Mouse (Mus musculus) hindbrain, embryonic 14.5 days (tissue): ENCODE data around the gene Tro. TPM values are rescaled to one million over a fixed set of nuclear protein-coding genes. Genes with fewer than 3 reads are reported as not detected.

Experiments used
- polyA plus RNA-seq: library from polyadenylated mRNA; unstranded; fragments of >200 nt; fragmentation: Nextera tagmentation; extraction: Ambion mirVana; gene quantifications from 2 replicates; pipeline ENCODE4 v1.2.1, GENCODE M21; 2014

The Tro gene
- polyA plus RNA-seq, 1 experiment from 2014 or later: 101 TPM

Other genes with a start within 250 kb of the Tro start
- 74.2 and 76.6 TPM in 2 replicates for gene Tmem29, start 198.4 kb downstream of the Tro start, polyA plus RNA-seq
- gene Alas2, start 110.2 kb downstream of the Tro start, polyA plus RNA-seq: 30.6 and 47.6 TPM in 2 replicates
- 4.4 and 5.2 TPM in 2 replicates for gene Pfkfb1, start 69.4 kb downstream of the Tro start, polyA plus RNA-seq
- gene Apex2, start 67.7 kb downstream of the Tro start, polyA plus RNA-seq: 16.3 and 16.9 TPM in 2 replicates
- gene Maged2, start 156.8 kb upstream of the Tro start, polyA plus RNA-seq: 532 and 550 TPM in 2 replicates